Mouse (Mus musculus): ENCODE results near the gene Ppp2r5b.
A peak's percentile ranks its signal among the peaks of the same experiment; 100 is the strongest.

The Ppp2r5b gene

DNA sequence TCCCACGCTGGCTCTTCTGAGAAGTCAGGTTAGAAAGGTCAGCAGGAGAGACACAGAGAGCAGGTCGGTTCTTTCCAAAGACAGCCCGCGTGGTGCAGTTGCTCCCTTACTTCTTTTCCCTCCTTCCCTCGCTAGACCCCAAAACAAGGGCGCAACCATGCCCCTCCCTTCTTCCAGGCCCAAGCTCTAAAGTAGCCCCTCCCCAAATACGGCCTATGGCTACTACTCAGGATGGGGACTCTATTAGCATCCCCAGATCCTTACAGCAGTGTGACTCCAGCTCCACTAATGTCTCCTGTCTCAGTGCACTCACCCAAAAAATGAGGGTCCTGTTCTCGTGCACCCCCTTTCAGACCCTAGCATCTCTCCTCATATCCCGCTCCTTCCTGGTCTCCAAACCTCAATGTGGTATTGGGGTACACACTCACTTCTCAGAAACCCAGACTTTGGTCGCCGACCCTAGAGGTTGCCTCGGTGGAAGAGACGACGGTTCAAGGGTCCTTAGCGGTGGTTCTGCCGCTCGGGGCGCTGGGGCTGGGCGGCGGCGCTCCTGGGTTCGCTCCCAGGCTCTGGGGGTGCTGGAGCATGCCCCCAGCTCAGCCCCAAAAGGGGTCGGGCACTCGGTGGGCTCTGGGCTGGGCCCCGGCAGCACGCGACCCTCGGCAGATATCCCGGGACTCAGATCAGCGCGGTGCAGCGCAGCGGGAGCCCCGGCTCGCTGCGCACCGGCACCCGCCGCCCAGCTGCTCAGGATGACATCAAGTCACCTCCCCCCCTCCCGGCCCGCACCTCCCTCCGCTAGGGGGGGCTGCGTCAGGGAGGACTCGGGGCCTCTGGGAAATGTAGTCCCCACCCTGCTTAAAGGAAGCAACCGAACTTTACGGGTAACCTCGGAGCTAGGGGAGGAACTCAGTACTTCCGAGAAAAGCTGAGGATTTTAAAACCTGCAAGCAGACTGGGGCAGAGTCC, at the start of gene Ppp2r5b:
TSS of gene Ppp2r5b (minus strand) at position 789 of the 969 bp plus-strand sequence.
- peak; percentile 96 to 97 for DNase-seq

DNA sequence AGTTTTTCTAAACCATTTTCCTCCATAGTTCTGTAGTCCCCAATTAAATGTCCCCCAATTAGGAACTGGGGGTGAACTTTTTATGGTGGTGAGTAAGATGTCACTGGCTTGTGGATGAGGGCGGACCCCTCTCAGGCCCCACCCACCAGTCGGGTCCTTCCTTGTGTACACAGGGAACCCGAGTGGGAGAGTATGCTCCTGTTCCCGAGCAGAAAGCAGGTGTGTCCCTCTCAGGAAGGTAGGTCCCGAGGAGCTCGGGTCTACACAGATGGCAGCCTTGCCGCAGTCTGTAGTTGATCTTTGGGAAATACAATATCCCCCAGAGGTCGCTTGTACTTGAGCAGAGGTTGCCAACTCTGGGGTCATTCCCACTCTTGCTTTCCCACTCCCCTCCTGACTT, 49.6 kb upstream of the Ppp2r5b start:
- no peak for DNase-seq

DNA sequence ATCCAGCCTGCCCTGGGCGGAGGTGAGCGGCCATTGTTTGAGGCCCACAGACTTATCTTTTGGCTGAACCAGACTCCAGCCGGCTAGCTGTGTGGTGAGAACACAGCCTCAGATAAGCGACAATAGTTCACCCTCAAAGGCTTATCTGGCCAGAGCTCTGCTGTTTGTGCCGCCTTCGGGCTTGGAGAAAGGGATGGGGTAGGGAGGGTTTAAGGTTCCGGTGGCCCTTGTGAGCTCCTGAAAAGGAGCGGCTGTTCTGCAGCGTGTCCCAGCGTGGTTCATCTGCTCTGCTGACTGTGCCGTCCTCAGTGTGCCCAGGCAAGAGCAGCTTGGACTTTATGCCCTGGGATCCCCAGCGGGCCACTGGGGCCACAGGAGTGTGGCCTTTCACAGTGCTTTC, 48.8 kb upstream of the Ppp2r5b start:
- DNase-seq = no peak

DNA sequence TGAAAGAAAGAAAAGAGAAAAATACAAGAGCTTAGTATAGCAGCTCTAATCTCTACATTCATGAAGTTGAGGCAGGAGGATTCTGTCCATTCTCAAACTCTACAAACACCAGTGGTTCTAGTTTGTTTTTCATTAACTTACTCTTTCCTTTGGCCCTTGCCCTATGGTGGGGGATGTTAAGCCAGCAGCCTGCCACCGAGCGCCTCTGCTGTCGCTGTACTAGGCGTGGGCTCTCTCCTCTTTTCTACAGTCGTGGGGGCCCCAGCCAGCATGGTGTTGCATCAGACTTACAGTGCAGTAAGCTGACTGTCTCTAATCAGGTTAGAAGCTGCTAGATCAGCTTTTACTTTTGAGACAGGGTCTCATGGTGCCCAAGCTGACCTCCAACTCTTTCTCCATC, 47.3 kb upstream of the Ppp2r5b start:
- no peak for DNase-seq

DNA sequence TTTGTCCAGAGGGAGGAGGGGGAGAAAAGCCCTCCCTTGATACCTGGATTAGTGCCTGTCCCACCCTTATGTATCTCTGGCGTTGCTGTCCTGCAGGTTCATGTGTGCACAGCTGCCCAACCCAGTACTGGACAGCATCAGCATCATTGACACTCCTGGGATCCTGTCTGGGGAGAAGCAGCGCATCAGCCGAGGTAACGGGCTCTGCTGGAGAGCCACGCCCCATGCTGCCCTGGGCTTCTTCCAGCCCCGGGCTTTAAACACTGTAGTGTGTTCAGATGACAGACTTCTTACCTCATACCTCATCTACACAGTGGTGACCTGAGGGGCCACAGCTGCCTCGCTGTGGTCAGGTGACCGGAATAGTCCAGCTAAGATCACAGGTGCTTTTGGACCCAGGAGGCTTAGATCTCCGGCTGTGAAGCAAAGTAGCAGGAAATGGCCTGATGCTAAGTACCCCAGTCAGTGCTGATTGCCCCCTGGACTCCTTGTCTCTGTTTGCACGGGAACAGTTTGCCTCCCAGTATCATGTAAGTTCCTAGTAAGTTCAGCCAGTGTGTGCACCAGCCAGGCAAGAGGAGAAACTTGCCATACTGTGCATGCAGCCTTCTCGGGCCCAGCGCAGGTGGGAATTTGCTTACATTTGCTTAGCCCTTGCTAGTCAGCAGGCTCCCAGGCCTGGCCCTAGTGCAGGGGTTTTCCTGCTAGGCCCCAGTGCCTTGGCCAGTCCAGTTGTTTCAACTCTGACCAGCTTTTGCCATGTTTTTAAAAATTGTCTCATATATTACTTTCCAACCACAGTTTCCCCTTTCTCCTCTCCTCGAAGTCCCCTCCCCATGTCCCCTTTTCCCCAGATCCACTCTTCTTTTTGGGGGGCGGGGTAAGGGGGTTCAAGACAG, 45.7 kb upstream of the Ppp2r5b start:
- DNase-seq = no peak

DNA sequence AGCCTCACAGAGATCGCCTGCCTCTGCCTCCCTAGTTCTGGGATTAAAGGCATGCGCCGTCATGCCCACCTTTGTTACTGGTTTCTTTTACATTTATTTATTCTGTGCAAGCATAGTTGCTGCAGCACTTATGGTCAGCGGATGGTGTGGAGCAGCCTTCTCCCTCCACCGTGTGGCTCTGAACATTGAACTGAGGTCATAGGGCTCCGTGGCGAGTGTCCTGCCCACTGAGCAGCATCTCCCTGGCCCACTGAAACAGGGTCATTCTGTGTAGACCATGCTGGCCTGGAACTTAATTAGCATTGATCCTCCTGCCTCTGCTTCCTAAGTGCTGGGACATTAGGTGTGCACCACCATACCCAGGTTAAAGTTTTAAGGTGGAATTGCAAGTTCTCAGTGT, 44.9 kb upstream of the Ppp2r5b start:
- DNase-seq = no peak

DNA sequence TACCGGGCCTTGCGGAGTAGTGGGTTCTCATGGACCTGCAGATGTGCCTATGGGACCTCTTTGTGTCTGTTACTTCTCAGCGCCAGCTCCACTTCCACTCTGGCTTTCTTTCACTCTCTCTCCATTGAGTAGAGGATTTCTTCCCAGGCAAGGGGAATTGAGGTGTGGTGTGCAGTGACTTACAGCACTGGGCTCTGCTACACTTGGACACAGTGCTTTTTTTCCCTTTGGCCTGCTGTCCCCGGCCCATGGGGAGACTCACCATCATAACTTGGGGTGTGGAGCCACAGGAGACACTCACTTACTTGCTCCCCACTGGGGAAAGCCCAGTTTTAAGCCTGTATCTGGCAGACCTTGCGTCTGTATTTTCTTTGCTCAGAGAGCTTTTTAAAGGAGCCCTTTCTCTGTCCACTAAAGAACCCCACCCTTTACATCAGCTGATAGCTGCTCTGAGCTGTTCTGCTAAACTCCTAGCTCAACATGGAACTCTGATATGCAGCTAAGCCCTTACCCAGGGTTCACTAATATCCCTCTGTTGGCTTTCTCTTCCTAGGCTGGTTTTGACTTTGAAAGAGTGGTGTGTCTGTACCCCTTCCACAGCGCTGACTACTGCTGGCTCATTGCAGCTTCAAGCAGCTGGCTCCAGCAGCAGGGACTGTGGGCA, 43.9 kb upstream of the Ppp2r5b start:
- DNase-seq = peak in 1 of 2 experiments; percentile 15

DNA sequence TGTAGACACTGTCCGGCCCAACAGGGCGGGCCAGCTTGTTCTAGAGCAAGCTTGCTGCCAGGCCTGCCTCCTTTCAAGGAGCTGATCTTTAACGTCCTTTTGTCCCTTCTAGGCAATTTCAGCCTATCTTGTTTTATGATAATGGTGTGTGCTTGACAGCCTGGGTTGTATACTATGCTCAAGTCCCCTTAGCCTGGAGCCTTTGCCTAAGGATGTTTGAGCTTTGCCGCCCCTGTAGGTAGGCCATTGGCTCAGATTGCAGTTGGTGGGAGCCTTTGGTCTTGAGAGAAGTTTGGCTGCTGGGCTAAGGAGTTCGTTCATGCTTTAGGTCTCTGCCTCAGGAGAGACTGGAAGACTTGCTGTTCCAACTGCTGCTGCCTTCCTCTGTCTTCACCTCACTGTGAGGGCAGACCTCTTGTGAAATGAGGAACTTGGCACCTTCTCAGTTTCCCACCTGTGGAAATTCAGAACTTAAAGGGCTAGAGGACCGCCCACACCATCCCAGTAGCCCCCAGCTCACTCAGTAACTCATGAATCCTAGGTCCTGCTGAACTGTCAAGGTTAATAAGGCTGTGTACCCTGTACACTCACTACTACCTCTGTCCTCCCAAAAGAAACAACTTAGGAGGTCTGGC, 42.9 kb upstream of the Ppp2r5b start:
- peak; percentile 27 to 52 for DNase-seq

DNA sequence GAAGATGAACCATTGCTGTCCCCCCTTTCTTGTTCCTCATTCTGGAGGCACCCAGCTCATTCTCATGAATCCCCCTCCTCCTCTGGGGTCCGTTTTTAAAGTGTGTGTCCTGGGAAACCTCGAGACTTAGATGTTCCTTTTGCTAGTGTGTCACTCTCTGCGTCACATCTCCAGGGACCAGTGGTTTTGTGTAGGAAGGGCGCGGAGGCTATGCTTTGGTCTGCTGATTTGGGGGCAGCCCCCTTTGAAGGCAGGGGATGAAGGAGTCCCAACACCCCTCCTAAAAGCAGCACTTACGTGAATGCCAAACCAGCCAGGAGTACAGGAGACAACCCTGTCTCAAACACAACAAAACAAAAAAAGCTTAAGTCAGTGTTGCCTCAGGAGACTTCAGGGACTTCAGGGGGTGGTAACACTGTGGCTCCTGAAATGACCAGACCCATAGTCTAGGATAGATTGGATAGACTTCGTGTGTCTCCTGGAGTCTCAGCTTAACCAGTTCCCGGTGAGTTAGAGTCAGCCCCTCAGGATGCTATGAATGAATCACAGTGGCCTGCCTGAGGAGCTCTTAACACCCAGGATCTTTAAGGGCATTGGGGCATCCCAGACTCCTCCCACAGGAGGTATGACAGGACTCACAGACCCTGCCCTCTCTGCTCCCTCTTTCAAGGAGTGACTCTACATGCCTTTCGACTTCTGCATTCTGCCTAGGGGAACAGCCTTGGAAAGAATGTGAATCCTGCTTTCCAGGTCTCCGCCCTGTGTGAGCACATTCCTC, 42.2 kb upstream of the Ppp2r5b start:
- peak; percentile 29 to 36 for DNase-seq

DNA sequence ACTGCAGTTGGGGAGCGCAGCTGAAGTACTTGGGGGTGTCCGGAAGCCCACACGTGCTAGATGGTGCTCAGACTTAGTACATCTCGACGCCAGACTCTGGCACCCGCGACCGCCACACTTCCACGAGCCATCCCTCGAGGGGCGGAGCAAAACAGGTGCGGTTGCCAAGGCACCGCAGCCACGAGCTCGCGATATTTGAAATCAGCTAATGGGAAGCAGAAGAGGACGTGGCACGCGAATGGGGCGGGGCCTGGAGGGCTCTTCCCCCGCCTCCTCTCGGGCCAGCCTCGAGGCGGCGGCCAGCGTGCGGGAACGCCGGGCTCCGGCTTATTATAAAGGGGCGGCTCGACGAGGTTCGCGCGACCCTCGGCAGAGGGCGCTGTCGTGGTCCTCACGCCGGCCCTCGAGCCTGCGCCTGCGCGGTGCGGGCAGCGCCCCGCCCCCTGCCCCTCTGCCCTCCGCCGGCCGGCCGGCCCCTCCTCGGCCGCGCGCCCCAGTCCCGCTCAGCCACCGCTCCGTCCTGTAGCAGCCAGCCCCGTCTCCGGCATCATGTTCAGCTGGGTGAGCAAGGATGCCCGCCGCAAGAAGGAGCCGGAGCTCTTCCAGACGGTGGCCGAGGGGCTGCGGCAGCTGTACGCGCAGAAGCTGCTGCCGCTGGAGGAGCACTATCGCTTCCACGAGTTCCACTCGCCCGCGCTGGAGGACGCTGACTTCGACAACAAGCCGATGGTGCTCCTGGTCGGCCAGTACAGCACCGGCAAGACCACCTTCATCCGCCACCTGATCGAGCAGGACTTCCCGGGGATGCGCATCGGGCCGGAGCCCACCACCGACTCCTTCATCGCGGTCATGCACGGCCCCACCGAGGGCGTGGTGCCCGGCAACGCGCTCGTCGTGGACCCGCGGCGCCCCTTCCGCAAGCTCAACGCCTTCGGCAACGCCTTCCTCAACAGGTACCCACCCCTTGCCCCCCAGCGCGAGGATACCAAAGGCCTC, 41.1 kb upstream of the Ppp2r5b start, which contains the start of gene Ehd1:
TSS of gene Ehd1 (plus strand) at position 300 of the 996 bp plus-strand sequence.
- peak; percentile 98 to 99 for DNase-seq

DNA sequence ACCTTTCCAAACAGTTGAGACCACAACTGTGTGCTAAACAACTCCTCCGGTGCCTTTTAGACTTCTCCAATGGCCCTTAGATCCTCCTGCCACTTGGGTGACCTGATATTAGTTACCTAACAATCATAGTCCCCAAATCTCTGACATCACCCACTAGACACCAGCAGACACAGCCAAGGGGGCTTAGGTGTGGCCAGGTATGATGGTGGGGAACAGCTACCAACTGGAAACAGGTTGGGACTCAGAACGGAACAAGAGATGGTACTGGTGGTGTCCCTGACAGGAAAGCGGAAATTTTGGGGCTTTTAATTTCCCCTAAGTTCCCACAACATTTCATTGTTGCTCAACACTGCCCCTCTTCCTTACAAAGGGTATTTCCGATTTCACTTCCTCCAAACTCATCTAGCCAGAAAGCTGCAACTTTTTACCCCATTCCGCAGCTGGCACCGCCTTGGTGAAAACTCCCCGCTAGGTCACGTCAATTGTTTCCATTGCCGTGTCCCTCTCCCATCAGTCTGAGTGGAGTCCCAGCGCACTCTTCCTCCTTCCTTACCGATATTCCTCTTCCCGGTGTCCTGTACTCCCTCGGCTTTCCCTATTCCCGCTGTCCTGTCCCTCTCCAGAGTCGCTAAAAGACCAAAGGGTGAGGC, 40.2 kb upstream of the Ppp2r5b start:
- DNase-seq = no peak

DNA sequence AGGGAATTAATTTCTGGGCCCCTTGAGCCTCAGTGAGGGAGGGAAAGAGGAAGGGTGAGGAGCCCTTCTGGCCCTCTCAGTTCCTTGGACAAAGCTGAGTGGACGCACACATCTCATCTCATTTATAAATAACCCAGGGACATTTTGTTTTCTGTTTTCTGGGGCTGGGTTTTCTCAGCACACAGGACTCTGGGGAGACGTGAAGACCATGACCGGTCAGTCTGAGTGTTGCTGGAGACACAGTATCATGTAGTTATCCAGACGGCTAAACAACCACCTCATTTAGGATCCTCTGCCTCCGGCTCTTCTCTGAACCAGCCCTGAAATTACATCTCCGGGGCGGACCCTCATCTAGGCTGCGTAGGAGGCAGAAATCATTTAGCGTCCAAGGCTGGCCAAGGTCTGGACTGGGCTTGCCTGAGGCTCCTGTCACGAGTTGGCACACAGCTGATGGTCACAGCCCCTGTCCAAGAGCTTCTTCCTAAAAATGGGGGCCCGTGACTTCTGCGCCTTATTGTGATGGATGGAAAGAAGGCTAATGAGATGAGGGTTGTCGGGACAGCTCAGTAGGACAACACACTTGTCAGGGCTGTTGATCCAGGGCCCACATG, 38.4 kb upstream of the Ppp2r5b start:
- peak; percentile 62 to 71 for DNase-seq

DNA sequence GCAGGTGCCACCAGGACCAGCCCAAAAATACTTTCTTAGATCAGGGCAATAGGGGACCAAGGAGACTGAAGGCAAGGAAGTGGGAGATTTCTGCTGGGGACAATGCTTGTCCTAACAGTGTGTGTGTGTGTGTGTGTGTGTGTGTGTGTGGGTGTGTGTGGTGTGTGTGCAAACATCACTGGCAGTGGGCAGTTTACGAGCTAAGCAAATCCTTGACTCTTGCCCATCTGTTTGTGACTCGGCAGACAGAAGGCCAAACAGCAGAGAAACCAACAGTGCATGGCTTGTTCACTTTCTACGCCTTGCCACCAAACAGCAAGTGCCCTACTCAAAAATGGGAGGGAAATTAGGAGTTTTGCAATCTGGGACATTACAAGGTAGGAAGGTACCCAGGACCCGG, 37.9 kb upstream of the Ppp2r5b start:
- peak; percentile 49 for DNase-seq

DNA sequence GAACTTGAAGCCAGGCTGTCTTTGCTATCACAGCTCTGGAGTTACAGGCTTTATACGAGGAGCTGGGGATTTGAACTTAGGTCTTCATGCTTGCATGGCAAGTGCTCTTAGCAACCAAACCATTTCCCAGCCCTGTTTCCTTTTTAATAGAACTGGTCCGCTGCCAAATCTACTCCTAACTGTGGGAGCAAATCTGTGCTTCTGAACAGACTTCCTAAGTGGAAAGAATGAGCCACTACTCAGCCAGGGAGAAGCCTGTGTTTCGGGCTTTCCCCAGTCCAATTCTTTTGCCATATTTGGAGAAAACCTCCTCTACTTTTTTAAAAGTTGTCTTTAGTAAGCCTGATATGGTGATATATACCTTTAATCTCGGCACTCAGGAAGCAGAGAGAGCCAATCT, 37.1 kb upstream of the Ppp2r5b start:
- DNase-seq = peak in 1 of 2 experiments; percentile 20

DNA sequence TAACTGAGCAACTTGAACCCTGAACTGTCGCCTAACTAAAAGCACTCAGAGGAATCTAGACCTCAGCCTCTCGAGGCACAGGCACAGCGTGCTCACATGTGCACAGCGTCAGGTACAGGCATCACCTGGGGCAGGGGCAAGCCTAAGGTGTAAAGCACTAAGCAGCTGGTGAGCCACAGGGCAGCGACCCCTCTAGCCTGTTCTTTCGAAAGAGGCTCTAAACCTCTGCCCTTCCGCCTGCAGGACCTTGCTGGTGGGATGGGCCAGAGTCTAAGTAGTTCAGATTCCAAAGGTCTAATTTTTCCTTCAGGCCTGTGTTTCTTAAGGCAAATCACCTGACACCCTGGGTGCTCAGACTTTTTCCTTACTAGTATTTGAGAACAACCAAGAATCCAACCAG, 36.4 kb upstream of the Ppp2r5b start:
- no peak for DNase-seq

DNA sequence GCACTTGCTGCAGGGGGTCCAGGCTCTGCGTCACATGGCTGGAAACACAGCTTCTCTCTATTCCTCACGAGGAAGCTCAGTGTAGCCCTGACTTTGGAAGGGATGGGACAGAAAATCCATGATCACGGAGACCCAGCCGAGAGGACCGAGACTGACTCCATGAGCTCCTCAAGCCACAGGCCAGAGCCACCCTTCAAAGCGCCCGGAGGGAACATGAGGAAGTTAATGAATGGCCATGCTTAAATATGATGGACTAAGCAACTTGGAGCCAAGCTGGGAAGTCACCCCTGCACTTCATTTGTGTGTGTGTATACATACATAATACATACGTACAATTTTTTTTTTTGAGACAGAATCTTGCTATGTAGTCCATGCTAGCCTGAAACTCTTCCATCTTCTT, 35.5 kb upstream of the Ppp2r5b start:
- DNase-seq = no peak

DNA sequence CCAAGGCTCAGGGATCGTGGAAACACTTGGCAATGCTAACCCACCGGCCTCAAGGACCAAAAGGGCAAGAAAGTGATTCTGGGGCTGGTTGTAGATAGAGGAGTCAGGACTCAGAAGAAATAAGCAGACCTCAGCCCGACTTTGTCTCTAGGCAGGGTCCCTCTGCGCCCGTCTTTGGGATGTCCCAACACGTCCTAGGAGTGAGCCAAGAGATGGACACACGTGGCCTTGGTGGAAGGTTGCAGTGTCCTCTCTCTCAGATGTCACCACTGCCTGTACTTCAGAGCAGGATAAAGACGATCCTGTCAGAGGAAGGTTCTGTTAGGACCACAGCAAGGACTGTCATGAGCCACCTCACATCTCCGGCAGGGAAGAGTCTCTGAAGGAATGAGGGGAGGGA, 35.0 kb upstream of the Ppp2r5b start:
- DNase-seq = no peak

DNA sequence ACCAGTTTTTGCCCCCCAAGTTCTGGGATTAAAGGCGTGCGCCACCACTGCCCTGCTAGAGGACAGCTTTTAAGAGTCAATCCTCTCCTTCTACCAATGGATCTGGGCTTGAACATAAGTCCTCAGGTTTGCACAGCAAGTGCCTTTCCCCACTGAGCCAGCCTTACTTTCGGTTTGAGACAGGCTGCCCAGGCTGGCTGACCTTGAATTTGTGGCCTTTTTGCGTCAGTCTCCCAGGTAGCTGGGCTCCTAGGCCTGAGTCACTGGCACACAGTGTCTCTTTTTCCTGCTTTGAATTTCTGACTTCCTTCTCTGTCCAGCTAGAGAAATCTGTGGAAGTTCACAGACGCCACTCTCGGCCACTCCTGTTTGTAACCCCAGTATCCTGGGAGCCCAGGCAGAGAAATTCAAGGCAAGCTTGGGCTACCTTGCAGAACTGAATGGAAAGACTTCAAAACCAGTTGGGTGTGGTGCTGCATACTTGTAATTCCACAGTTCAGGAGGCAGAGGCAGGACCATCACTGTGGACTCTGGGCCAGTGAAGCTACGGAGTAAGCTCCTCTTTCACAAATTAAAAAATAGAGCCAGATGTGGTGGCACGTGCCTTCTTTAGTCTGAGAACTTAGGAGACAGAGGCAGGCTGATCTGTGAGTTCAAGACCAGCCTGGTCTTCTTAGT, 34.3 kb upstream of the Ppp2r5b start:
- DNase-seq = no peak

DNA sequence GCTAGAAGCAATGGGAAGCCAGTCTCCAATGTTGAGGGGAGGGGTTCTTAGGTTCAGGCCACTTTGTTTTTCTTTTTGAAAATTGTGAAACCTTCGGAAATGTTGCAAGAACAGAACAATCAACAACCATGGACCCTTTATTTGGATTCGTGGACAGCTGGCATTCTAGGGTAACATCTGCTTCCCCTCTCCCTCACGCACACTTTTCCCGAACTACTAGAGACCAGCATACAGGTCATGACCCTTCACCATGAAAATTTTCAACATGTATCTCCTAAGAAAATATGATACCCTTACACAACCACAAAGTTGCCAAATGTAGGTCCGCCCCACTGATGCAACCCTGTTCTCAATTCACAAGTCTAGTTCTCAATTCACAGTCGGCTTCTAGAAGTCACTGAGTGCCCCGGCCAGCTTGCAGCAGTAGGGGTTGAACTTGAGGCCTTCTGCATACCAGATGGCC, 33.0 kb upstream of the Ppp2r5b start:
- DNase-seq = no peak

Measured in cerebellum, postnatal 14 days (tissue).